Mouse (Mus musculus) small intestine, adult 2 months (tissue): Measurements from ENCODE around the gene Cbx1.

Experiments used
- CTCF ChIP-seq: fragments of 200-500 bp; IDR thresholded peaks from 2 replicates; pipeline ENCODE4 v1.5.1; 2012; ENCODE audit warnings: low read depth, mild to moderate bottlenecking, control low read depth, inconsistent platforms, low read length, moderate library complexity, mixed read lengths; ENCODE audit not compliant: insufficient replicate concordance, insufficient read length; ENCODE audit errors: extremely low read depth
- POLR2A ChIP-seq: fragments of 200-500 bp; IDR thresholded peaks from 2 replicates; pipeline ENCODE4 v1.6.1; 2012; ENCODE audit warnings: low read depth, mild to moderate bottlenecking, control low read depth, inconsistent platforms, low read length, moderate library complexity

DNA sequence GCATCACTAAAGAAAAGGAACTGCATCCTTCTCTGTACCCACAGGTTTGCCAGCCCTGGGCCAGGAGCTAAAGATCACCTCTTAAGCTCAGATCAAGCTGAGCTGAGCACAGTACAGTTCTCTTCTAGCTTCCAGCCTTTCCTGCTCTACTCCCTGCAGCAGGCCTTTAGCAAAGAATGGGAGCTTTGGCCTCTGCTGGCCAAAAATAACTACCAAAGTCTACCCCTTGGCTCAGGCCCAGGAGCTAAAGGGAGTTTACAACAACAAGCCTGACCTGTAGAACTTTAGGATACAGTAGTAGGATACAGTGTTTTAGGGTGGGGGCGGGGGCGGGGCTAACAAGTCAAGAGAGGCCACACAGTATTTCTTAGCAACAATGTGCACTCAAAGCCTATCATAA, 37.6 kb downstream of the Cbx1 start:
- TF ChIP-seq CTCF: no peak
- no peak for TF ChIP-seq POLR2A
